Mouse (Mus musculus) neural tube, embryonic 12.5 days (tissue): ENCODE measurements around the gene Acrbp. TPM values are rescaled to one million over a fixed set of nuclear protein-coding genes. Genes with fewer than 3 reads are reported as not detected.
"Not testable (repeated sequence)": the region's sequence is repeated elsewhere in the genome, so short reads cannot be mapped to it uniquely, and the experiment has no call there.

Experiments used
- ATAC-seq: fragments of 200-750 bp; cut with Nextera tagmentation; 2 replicates; pipeline ENCODE4 v1.8.0; 2017; ENCODE audit warnings: low read depth, mild to moderate bottlenecking, moderate TSS enrichment, moderate library complexity; ENCODE audit not compliant: low FRiP score
- H3K27ac ChIP-seq: fragments of 300-500 bp; sonication (generic); 2 replicates; pipeline ENCODE4 v1.5.1; 2016
- H3K27me3 ChIP-seq: fragments of 300-500 bp; sonication (generic); replicated peaks from 2 replicates; pipeline ENCODE4 v1.6.1; 2016; ENCODE audit warnings: mild to moderate bottlenecking
- H3K36me3 ChIP-seq: fragments of 300-500 bp; sonication (generic); 2 replicates; pipeline ENCODE4 v1.6.1; 2016; ENCODE audit warnings: mild to moderate bottlenecking
- H3K4me1 ChIP-seq: fragments of 300-500 bp; sonication (generic); 2 replicates; pipeline ENCODE4 v1.6.1; 2016
- H3K4me2 ChIP-seq: fragments of 300-500 bp; sonication (generic); replicated peaks from 2 replicates; pipeline ENCODE4 v1.6.1; 2016; ENCODE audit warnings: mild to moderate bottlenecking
- H3K4me3 ChIP-seq: fragments of 300-500 bp; sonication (generic); 2 replicates; pipeline ENCODE4 v1.5.1; 2016
- H3K9ac ChIP-seq: fragments of 300-500 bp; sonication (generic); 2 replicates; pipeline ENCODE4 v1.6.1; 2016; ENCODE audit warnings: mild to moderate bottlenecking
- H3K9me3 ChIP-seq: fragments of 300-500 bp; sonication (generic); 2 replicates; pipeline ENCODE4 v1.6.1; 2016; ENCODE audit warnings: mild to moderate bottlenecking
- WGBS: fragments of 180-500 bp; shearing (Covaris S2); methylation state at CpG from one replicate; pipeline ENCODE4 v1.1.7; 2016; 5-methylcytosine and 5-hydroxymethylcytosine counted together
- polyA plus RNA-seq: library from polyadenylated mRNA; unstranded; fragments of >200 nt; fragmentation: Nextera tagmentation; extraction: Ambion mirVana; gene quantifications from 2 replicates; pipeline ENCODE4 v1.2.1, GENCODE M21; 2016

Gene Acrbp
- 15.1 and 15.3 TPM in 2 replicates for polyA plus RNA-seq

DNA sequence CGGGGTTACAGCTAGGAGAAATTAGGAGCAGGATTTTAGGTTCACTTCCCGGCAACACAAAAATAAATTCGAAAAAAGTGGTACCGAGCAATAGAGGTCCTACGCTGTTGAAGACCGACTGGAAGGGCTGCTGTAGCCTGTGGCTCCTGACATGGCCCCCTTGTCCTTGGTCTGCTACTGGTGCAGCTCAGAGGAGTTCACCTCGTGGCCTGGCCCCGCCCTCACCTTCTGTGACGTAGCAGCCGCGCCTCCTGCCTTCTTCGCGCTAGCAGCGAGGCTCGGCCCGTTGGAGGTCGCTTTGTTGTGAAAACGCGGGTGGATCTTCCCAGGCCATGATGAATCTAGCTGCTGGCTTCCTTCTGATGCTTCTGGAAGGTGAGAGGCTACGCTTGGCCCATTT lies at the start of gene Acrbp:
Gene Acrbp, plus strand, starts transcription at position 12 of the 400 bp plus-strand sequence.
- Histone ChIP-seq H3K9ac (no peak within 1 kb of the TSS), H3K4me2 (no peak within 1 kb of the TSS), H3K36me3 (peaks cover 93% of the 10 kb centered on the region), H3K9me3 (no peaks in the 10 kb centered on the region), H3K4me1 (no peaks in the 10 kb centered on the region), H3K27ac (no peak within 1 kb of the TSS), H3K4me3 (no peak within 1 kb of the TSS), H3K27me3 (no peaks in the 10 kb centered on the region)
- no peak for ATAC-seq
- WGBS, result 34% methylated on average over 20 of the region's 20 CpGs

DNA sequence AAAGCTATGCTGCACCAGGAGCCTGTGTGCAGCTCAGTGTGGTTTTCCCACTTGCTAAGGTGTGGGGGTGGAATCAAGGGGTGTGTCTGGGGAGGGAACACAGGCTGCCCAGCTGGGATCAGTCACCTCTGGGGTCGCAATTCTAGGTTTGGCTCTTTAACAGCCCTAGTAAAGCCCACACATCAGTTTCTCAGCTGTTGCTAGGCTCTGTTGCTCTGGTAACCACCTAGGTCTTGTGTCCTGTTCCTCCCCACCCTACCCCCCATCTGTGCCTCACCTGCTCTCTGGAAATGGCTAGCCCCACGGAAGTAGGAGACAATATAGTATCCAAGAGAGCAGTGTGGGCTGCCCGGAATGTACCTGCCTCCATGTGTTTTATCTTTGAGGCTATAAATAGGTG lies 45.8 kb upstream of the Acrbp start:
- no peak overlapping the region for H3K9ac ChIP-seq
- no peak overlapping the region for H3K4me3 ChIP-seq
- H3K4me2 ChIP-seq, result no peak overlapping the region
- no peak for ATAC-seq
- no peak overlapping the region for H3K27ac ChIP-seq
- 41% methylated on average over 3 of the region's 3 CpGs for WGBS
- peaks cover 37% of the 10 kb centered on the region for H3K27me3 ChIP-seq
- peaks cover 9% of the 10 kb centered on the region for H3K4me1 ChIP-seq
- H3K9me3 ChIP-seq, result no peaks in the 10 kb centered on the region
- H3K36me3 ChIP-seq, result no peaks in the 10 kb centered on the region

DNA sequence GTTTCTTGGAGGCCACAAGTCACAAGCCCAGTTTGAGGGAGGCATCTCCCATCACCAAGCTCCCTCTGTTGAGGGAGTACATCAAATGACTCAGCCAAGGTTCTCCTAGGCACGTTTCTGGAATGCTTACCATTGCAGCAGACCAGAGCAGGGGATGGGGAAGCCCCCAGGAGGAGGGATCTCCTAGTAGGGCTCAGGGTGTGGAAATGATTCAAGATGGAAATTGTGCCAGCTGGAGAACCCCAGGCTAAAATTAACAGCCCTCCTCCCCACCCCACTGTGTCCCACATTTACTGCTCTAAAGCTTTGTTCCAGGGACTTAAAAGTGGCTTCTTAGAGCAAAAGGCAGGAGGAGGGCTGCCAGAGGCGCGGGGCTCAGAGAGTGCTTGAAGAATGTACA lies 44.4 kb upstream of the Acrbp start:
- Histone ChIP-seq H3K4me2 (no peak overlapping the region), H3K9ac (no peak overlapping the region), H3K27me3 (peaks cover 23% of the 10 kb centered on the region), H3K4me1 (peaks cover 13% of the 10 kb centered on the region), H3K9me3 (no peaks in the 10 kb centered on the region), H3K4me3 (no peak overlapping the region), H3K36me3 (no peaks in the 10 kb centered on the region), H3K27ac (no peak overlapping the region)
- ATAC-seq, result no peak
- 25% methylated on average over 3 of the region's 3 CpGs for WGBS

DNA sequence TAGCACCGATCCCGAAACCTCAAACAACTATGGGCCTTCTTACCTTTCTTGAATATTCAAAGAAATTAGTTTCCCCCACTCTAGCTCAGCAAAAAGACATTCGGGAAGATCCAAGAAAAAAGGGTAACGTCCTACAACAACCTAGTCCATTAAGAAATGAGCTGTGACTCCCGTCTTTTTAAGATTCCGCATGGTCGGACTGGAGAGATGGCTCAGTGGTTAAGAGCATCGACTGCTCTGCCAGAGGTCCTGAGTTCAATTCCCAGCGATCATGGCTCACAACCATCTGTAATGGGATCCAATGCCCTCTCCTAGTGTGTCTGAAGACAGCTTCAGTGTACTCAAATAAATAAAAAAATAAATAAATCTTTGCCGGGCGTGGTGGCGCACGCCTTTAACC lies 41.4 kb upstream of the Acrbp start:
- Histone ChIP-seq H3K4me2 (peak overlapping the region; percentile 65), H3K36me3 (peaks cover 16% of the 10 kb centered on the region), H3K9me3 (no peaks in the 10 kb centered on the region), H3K27me3 (0 out of 2 replicates have a peak, but pooled peaks cover 1% of the 10 kb centered on the region), H3K27ac (peak overlapping the region; percentile 67; the same call in 1 of the 2 replicates), H3K4me1 (peaks cover 24% of the 10 kb centered on the region), H3K9ac (peak overlapping the region; percentile 47), H3K4me3 (peak overlapping the region; percentile 93)
- peak; percentile 0; the same call in 1 of the 2 replicates for ATAC-seq
- 50% methylated on average over 13 of the region's 13 CpGs for WGBS

DNA sequence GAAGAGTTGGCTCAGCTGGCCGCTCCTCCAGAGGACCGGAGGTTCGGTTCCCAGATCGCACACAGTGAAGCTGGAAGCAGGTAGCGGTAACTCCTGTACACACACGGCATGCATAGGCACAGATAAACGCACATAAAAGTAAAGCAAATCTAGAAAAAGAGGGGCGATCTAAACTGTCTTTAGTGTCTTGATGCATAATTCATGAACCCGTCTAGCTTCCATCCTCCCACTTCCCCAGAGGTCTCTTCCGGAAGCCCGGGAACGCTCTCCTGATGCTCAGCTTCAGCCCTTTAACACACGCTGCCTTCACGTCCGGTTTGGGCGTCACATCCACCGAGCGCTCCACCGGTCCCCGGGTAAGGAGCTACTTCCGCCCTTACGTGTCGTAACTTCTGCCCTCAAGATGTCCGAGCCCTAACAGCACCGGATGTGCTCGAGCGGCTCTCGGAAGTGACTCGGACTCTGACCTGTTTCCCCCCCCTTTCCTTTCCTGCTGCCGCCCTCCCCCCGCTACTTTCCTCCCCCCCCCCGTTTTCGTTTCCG lies 40.8 kb upstream of the Acrbp start:
- peaks cover 24% of the 10 kb centered on the region for H3K4me1 ChIP-seq
- peak; percentile 98 for ATAC-seq

DNA sequence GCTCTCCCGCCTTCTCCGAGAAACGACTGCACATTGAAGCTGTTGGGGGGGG lies 40.5 kb upstream of the Acrbp start, which contains the start of gene Zfp384:
Gene Zfp384, plus strand, starts transcription at position 17 of the 52 bp plus-strand sequence.
- WGBS, result 0% methylated on average over 2 of the region's 3 CpGs
- Histone ChIP-seq H3K36me3 (peaks cover 25% of the 10 kb centered on the region), H3K9ac (peak within 1 kb of the TSS; percentile 98), H3K27me3 (no peaks in the 10 kb centered on the region), H3K9me3 (no peaks in the 10 kb centered on the region), H3K4me3 (peak within 1 kb of the TSS; percentile 93), H3K27ac (peak within 1 kb of the TSS; percentile 96), H3K4me2 (peak within 1 kb of the TSS; percentile 65), H3K4me1 (peaks cover 24% of the 10 kb centered on the region)
- no peak for ATAC-seq

More for the DNA sequence above, 40.8 kb upstream of the Acrbp start:
- H3K4me3 ChIP-seq, result peak overlapping the region; percentile 93
- peak overlapping the region; percentile 96 for H3K27ac ChIP-seq
- peaks cover 22% of the 10 kb centered on the region for H3K36me3 ChIP-seq
- no peaks in the 10 kb centered on the region for H3K27me3 ChIP-seq
- no peaks in the 10 kb centered on the region for H3K9me3 ChIP-seq
- H3K4me2 ChIP-seq, result peak overlapping the region; percentile 65
- WGBS, result under 1% methylated on average over 33 of the region's 34 CpGs
- peak overlapping the region; percentile 98 for H3K9ac ChIP-seq

DNA sequence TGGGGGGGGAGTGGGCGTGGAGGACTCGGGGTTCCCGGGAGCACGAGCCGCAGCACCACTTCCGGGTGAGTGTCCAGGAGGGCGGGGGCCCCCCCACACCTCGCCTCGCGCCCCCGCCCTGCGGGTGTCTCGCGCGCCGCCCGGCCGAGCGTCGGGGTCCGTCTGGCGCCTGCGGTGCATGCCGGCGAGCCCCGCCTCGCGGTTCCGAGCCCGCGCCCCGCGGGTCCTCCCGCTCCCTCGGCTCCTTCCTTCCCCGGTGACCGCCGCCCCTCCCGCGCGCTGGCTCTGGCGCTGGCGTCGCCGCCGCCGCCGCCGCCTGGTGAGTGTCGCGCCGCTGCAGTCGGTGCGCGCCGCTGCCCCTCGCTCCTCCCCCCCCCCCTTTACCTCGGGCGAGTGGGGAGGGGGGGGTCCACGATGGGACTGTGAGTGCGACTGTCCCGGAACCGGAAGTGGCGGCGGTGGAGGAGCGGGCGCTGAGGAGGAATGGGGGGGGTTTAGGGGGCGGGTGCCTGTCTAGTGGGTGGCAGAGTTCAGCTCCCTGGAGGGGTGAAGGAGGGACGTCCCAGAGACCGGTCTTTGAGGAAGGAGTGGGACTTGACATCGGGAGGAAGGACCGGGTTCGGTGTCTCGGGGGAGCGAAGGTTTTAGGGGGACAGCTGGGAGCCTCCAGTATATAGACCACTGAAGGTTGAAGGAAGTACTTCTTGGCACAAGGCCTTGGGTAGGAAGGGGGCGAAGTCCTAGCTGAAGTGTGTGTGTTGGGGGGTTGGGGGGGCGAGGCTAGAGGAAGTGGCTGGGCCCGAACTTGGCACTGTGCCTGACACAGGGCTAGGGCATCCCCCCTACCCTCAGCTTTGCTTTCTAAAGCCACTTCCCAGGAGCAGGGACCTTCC lies 40.1 kb upstream of the Acrbp start:
- Histone ChIP-seq H3K9me3 (no peaks in the 10 kb centered on the region), H3K36me3 (peaks cover 29% of the 10 kb centered on the region), H3K4me3 (peak overlapping the region; percentile 93), H3K4me2 (peak overlapping the region; percentile 65), H3K9ac (peak overlapping the region; percentile 98), H3K4me1 (peaks cover 21% of the 10 kb centered on the region), H3K27me3 (no peaks in the 10 kb centered on the region), H3K27ac (peak overlapping the region; percentile 96)
- peak; percentile 83 for ATAC-seq
- under 1% methylated on average over 63 of the region's 78 CpGs for WGBS

DNA sequence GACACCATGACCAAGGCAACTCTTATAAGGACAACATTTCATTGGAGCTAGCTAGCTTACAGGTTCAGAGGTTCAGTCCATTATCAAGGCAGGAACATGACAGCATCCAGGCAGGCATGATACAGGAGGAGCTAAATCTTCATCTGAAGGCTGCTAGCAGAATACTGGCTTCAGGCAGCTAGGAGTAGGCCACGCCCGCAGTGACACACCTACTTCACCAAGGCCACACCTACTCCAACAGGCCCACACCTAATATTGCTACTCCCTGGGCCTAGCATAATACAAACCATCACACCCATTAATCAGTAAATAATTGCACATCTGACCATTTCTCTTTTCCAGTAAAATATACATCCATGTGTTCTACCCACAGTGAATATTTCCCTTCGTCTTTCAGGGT lies 31.8 kb upstream of the Acrbp start:
- Histone ChIP-seq H3K36me3 (peaks cover 69% of the 10 kb centered on the region), H3K4me1 (no peaks in the 10 kb centered on the region; the same call in 1 of the 2 replicates), H3K27ac (no peak overlapping the region), H3K9me3 (no peaks in the 10 kb centered on the region), H3K27me3 (no peaks in the 10 kb centered on the region), H3K4me3 (no peak overlapping the region), H3K9ac (no peak overlapping the region), H3K4me2 (no peak overlapping the region)
- 93% methylated on average over 3 of the region's 3 CpGs for WGBS
- no peak for ATAC-seq

DNA sequence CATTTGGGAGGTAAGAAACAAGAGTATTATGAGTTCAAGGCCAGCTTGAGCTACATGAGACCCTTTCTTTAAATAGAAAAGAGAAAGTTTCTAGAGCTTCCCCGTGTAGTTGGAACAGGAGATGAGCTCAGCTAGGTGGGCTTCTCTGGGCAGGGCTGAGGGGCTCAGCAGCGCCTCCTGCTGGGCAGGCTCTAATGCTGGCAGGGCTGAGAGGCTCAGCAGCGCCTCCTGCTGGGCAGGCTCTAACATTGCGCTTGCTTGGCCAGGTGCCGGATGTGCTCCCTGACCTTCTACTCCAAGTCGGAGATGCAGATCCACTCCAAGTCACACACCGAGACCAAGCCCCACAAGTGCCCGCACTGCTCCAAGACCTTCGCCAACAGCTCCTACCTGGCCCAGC lies 19.0 kb upstream of the Acrbp start:
- ATAC-seq, result 0 out of 2 replicates have a peak, but pooled peaks have one; percentile 17
- H3K9me3 ChIP-seq, result not testable (repeated sequence)
- 45% methylated on average over 8 of the region's 9 CpGs for WGBS

DNA sequence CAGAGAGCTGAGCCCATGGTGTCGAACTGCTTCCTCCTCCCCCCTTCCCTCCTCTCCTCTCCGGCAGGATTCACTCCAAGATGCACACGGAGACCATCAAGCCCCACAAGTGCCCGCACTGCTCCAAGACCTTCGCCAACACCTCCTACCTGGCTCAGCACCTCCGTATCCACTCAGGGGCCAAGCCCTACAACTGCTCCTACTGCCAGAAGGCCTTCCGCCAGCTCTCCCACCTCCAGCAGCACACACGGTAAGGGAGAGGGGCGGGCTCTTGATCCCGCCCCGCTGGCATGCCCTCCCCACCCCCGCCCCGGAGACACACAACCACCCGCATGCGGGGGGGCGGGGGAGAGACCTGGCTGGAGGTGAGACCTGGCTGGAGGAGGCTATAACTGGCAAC lies 17.9 kb upstream of the Acrbp start:
- Histone ChIP-seq H3K4me3 (no peak overlapping the region), H3K27ac (no peak overlapping the region), H3K27me3 (no peaks in the 10 kb centered on the region), H3K36me3 (peaks cover 57% of the 10 kb centered on the region), H3K9me3 (no peaks in the 10 kb centered on the region), H3K4me2 (no peak overlapping the region), H3K4me1 (no peaks in the 10 kb centered on the region), H3K9ac (no peak overlapping the region)
- ATAC-seq, result no peak
- WGBS, result 92% methylated on average over 16 of the region's 16 CpGs

More for the DNA sequence above, 19.0 kb upstream of the Acrbp start:
- H3K36me3 ChIP-seq, result peaks cover 52% of the 10 kb centered on the region
- not testable (repeated sequence) for H3K9ac ChIP-seq, H3K4me1 ChIP-seq, H3K4me3 ChIP-seq, H3K27me3 ChIP-seq, H3K4me2 ChIP-seq, H3K27ac ChIP-seq

DNA sequence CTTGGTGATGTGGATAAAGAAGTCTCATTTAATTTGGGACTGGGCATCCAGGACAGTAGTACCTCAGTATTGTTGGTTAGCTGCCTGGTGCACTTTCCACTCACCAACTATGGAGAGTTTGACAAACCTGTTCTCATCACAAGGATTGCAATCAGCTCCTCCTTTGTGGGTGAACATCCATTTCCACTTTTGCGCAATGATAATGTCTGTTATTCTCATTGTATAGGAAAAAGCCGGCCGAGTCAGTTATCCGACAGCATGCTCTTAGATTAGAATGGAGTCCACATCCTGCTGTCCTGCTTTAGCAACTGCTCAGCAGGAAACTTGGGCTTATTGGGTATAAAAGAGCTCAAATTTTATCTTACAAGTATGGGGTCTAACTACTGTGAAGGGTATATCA lies 10.8 kb upstream of the Acrbp start:
- H3K27ac ChIP-seq, result no peak overlapping the region
- peaks cover 8% of the 10 kb centered on the region for H3K4me1 ChIP-seq
- ATAC-seq, result no peak
- no peaks in the 10 kb centered on the region for H3K27me3 ChIP-seq
- WGBS, result 95% methylated on average over 4 of the region's 4 CpGs
- no peaks in the 10 kb centered on the region for H3K9me3 ChIP-seq
- H3K4me3 ChIP-seq, result no peak overlapping the region
- H3K9ac ChIP-seq, result no peak overlapping the region
- H3K4me2 ChIP-seq, result peak overlapping the region; percentile 60
- peaks cover 40% of the 10 kb centered on the region for H3K36me3 ChIP-seq

DNA sequence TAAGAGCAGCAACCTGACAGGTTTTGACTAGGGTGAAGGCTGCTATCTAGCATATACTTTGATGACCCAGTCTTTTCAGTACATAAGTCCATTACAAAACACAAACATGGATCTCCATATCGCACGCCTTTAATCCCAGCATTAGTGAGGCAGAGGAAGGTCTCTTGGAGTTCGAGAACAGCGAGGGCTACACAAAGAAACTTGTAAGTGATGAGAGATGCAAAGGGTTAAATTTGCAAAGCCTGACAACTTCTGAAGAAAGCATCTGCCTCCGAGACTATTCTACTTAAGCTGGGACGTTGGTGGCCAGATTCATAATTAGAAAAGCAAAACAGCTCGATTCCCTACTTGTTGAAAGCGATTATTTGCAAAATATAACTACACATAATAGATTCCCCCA lies 10.4 kb upstream of the Acrbp start:
- Histone ChIP-seq H3K36me3 (peaks cover 40% of the 10 kb centered on the region), H3K9ac (peak overlapping the region; percentile 17; the same call in 1 of the 2 replicates), H3K9me3 (no peaks in the 10 kb centered on the region), H3K4me2 (peak overlapping the region; percentile 60), H3K4me3 (peak overlapping the region; percentile 22), H3K27me3 (no peaks in the 10 kb centered on the region), H3K27ac (no peak overlapping the region), H3K4me1 (peaks cover 8% of the 10 kb centered on the region)
- peak; percentile 35 for ATAC-seq
- 7% methylated on average over 8 of the region's 8 CpGs for WGBS
